Mouse (Mus musculus) myocyte (in vitro differentiated cells): ENCODE data around the gene Ankra2.

Source experiments
- CEBPB ChIP-seq: IDR thresholded peaks from 2 replicates; pipeline ENCODE4 v1.6.1; 2011; ENCODE audit warnings: mild to moderate bottlenecking, moderate library complexity; ENCODE audit not compliant: poor library complexity, insufficient read depth, severe bottlenecking
- E2F4 ChIP-seq: IDR thresholded peaks from one replicate; pipeline ENCODE4 v1.6.1; 2011; ENCODE audit warnings: mild to moderate bottlenecking, control low read depth, moderate library complexity; ENCODE audit not compliant: insufficient read depth
- MAX ChIP-seq: IDR thresholded peaks from one replicate; pipeline ENCODE4 v1.6.1; 2011; ENCODE audit warnings: low read depth, mild to moderate bottlenecking, control low read depth
- MYOD1 ChIP-seq, 3 experiments: IDR thresholded peaks; one replicate each; pipeline ENCODE4 v1.6.1; 2011; ENCODE audit warnings: control low read depth in 2 of 3, low read depth in 2 of 3, mild to moderate bottlenecking in 2 of 3, moderate library complexity in 1 of 3; ENCODE audit not compliant: insufficient read length in 2 of 3, control insufficient read depth in 1 of 3
- MYOG ChIP-seq, 3 experiments: IDR thresholded peaks; one replicate each; pipeline ENCODE4 v1.6.1; 2011; ENCODE audit warnings: control low read depth in 2 of 3, low read depth in 2 of 3, mild to moderate bottlenecking in 2 of 3; ENCODE audit not compliant: insufficient read length in 2 of 3, control insufficient read depth in 1 of 3, insufficient read depth in 1 of 3
- POLR2A ChIP-seq: IDR thresholded peaks from one replicate; pipeline ENCODE4 v1.6.1; 2011; ENCODE audit warnings: low read depth, mild to moderate bottlenecking, control low read depth, moderate library complexity; ENCODE audit not compliant: insufficient read length
- POLR2AphosphoS2 ChIP-seq: IDR thresholded peaks from one replicate; pipeline ENCODE4 v1.6.1; 2011; ENCODE audit warnings: low read depth, control low read depth; ENCODE audit not compliant: insufficient read length
- REST ChIP-seq: IDR thresholded peaks from one replicate; pipeline ENCODE4 v1.6.1; 2011; ENCODE audit warnings: mild to moderate bottlenecking, control low read depth, moderate library complexity; ENCODE audit not compliant: insufficient read depth, insufficient read length
- SRF ChIP-seq: IDR thresholded peaks from one replicate; pipeline ENCODE4 v1.6.1; 2011; ENCODE audit warnings: low read depth; ENCODE audit not compliant: control insufficient read depth, insufficient read length
- TCF12 ChIP-seq: IDR thresholded peaks from one replicate; pipeline ENCODE4 v1.6.1; 2011; ENCODE audit warnings: mild to moderate bottlenecking, control low read depth; ENCODE audit not compliant: poor library complexity, insufficient read depth, severe bottlenecking
- TCF3 ChIP-seq: IDR thresholded peaks from one replicate; pipeline ENCODE4 v1.6.1; 2011; ENCODE audit warnings: low read depth, control low read depth; ENCODE audit not compliant: insufficient read length
- USF1 ChIP-seq: IDR thresholded peaks from one replicate; pipeline ENCODE4 v1.6.1; 2011; ENCODE audit warnings: low read depth, mild to moderate bottlenecking, control low read depth, moderate library complexity

- no peak for TF ChIP-seq POLR2A
- no peak for TF ChIP-seq MAX
- no peak for TF ChIP-seq POLR2AphosphoS2
- TF ChIP-seq TCF12: no peak
- no peak for TF ChIP-seq CEBPB
- TF ChIP-seq TCF3: no peak
- no peak for TF ChIP-seq REST
- TF ChIP-seq MYOD1 (IDR thresholded peaks at IDR 0.05; ENCODE audit: control insufficient read depth in 1 of 3, insufficient read length in 2 of 3, low read depth in 2 of 3): no peak
- no peak for TF ChIP-seq USF1
- no peak for TF ChIP-seq SRF
- TF ChIP-seq MYOG (IDR thresholded peaks at IDR 0.05; ENCODE audit: control insufficient read depth in 1 of 3, insufficient read depth in 1 of 3, insufficient read length in 2 of 3, low read depth in 2 of 3): no peak
- TF ChIP-seq E2F4: no peak
Measured at GRCm38 (mm10) chr13:98279686-98280085, 16.8 kb downstream of the Ankra2 start, which contains the start of gene Gm21976.
